Mouse (Mus musculus) adrenal gland (tissue): ENCODE measurements around the gene Cd276.

Experiments used
- intact Hi-C: fragments of 180-260 bp; cut with DNase I; formaldehyde crosslinking; loops from one replicate; pipeline ENCODE4 v1.15.1; 2025

Gene Cd276

DNA sequence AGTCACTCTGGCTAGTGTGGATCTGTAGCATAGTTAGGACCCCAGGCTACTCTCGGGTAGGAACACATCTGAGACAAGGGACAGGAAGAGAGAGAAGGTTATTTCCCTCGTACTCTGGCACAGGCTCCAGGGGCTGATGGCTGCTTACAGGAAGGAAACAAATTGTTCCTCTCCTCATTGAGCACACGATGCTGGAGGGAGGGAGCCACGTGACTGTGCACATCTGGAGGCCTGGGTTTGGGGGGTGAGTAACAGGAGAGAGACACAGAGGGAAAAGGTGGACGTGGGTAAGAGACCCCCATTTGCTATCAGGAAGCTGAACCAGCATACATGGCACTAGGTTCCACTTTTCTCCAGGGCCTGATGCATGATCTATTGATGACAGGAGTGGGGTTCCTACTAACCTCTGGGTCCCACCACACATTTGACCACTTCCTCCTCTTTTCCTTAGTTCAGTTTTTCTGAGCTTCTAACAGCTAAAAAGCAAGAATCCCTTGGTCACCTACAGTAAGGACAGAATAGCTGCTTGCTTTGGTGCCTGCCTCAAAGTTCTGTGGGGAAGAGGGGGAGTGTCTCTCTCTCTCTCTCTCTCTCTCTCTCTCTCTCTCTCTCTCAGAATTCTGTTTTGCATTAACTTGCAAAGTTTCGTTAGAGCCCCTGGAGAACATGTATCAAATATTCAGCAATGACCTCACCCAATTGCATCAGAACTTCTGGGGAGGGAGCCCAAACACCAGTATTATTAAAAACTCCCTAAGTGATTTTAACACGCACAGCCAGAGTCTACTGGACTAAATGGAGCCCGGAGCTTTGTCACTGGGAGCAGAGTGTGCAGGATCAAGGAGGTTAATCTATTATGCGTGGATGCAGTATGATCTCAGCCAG is 37.1 kb downstream of the Cd276 start:
- intact Hi-C loops: loop anchor here (5.0 kb wide), 1 partner anchor 451 kb away; no protein-coding TSS in a partner anchor

DNA sequence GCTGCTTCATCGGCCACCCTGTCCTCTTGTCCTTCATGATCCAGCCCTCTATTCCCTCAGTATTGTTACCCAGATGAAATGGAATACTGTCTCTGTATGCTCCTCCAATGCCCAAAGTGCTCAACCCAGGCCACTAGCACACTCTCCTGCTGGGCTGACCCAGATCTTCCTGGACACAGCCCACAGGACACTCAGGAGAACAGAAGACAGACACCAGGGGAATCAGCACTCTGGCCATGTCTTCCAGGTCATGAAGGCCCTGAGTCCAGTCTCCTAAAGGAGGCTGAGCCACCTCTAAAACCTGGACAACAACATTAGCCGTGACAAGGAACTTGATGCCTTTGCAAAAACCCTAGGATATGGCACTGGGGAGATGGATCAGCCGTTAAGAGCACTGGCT is 38.8 kb downstream of the Cd276 start:
- intact Hi-C loops: loop anchor here (5.0 kb wide), 1 partner anchor 449 kb away; no protein-coding TSS in a partner anchor

DNA sequence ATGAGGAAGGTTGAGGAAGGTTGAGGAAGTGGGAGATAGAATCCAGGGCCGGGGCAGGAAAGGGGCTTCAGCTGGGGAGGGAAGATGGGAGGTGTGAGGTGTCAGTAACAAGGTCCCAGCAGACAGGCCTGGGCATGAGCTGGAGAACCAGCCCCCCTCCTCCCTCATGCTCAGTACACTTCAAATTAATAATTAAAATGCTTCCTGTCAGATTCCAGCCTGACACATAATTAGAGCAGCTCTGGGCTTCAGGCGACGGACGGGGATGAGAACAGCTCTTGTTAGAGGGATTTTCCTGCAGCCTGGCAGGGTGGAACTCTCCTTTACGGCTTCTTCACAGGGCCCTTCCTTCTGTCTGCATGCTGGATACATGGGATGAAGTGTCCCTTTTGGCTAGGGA is 41.5 kb downstream of the Cd276 start:
- intact Hi-C loops: no loop called here

GRCm38 (mm10) chr9:58510452-58510851 is 44.8 kb downstream of the Cd276 start:
- intact Hi-C loops: no loop called here

- intact Hi-C loops: no loop called here
Observed at GRCm38 (mm10) chr9:58507216-58508005, 47.8 kb downstream of the Cd276 start.

DNA sequence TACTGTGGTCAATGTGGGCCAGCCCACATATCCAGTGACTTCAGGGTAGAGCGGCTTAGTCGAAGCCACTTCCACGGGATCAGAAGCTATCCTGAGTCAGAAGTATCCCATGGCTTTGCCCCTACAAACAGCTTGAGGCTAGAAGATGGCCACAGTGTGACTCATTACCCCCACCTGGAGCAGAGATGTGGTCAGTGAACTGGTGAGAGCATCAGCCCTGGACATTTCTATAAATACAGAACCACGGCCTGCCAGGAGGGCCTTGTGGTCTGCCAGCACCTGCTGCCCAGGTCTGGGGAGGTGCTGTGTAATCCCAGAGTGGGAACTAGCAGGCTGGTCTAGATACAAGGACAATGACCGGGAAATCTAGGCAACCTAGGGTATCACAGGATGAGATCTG is 54.3 kb downstream of the Cd276 start:
- intact Hi-C loops: no loop called here

DNA sequence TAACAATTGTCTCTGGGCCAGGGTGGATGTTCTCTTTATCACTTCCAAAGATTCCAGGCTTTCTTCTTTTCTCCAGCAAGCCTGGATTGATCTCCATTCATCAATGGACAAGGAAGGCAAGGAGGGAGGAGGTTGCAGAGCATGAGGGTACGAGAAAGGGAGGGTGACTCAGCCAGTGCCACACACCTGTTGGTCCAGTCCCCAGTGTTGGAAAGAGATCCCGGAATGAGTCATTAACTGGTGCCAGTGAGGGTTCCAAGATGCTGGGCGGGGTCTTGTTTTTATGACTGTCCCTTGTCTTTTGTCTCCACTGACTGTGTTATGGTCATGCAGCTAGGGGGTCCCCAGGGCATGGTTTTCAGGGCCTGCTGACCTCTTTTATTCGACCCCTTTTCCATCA is 57.3 kb downstream of the Cd276 start:
- intact Hi-C loops: no loop called here

GRCm38 (mm10) chr9:58496470-58497182 is 58.6 kb downstream of the Cd276 start:
- intact Hi-C loops: no loop called here

- intact Hi-C loops: no loop called here
Observed at GRCm38 (mm10) chr9:58495035-58495434, 60.2 kb downstream of the Cd276 start.

DNA sequence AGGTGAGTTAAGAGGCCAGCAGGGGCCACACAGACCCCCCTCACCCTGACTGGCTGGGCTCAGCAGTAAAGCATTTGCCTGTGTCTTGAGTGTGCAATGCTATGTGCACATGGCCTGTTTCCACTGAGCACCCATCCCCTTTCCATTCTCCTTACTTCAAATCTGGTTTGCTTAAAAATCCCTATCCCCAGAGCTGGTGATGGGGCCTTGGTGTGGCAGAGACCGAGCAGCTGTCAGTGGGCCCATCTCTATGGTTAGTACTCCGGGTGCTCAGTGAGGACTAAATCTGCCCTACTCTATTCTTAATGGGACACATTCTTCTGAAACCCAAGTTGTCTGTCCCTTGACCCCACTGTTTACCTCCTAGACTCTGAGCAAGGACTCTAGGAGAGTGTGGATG is 64.8 kb downstream of the Cd276 start:
- intact Hi-C loops: no loop called here

- intact Hi-C loops: no loop called here
Observed at GRCm38 (mm10) chr9:58489865-58490165, 65.4 kb downstream of the Cd276 start.

DNA sequence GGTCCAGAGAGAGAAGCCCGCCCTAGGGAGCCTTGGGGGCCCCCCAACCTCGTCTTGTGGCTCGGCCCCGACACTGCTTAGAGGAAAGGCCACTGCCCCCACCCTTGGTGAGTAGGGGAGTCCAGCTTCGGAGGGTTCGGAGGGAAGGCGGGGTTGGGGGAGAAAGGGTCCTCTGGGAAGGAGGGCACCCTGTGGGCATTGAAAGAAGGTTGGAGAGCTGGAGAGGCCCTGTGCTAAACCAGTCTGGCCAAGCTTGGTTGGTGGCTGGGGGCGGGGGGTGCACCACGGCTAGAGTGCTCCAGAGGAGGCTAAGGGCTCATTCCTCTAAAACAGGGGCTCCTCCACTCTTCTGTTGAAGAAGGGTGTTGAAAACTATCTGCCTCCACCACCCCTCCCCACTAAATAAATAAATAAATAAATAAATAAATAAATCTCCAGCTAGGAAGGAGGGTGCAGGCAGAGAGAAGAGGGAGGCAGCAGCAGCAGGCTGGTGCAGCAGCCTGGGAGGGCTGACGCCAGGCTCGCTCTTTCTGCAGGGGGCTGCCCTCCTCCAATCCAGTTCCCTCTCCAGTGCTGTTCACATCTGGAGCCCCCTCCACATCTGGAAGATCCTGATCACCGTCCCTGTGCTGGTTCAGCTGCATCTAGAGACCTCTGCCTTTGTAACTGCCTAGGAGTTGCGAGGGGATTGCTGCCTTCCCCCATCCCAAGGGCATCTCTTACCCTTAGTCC is 65.9 kb downstream of the Cd276 start:
- intact Hi-C loops: no loop called here

- intact Hi-C loops: no loop called here
Observed at GRCm38 (mm10) chr9:58487851-58488801, 67.1 kb downstream of the Cd276 start, which contains the start of gene Insyn1. Insyn1 (plus strand) TSS chr9:58488603.

GRCm38 (mm10) chr9:58487076-58487475 is 68.2 kb downstream of the Cd276 start:
- intact Hi-C loops: no loop called here
